Mouse (Mus musculus): ENCODE measurements around the gene Aktip. TPM values are rescaled to one million over a fixed set of nuclear protein-coding genes. Genes with fewer than 3 reads are reported as not detected.

Aktip gene
- total RNA-seq (2021): 10 to 100 TPM; 34.6 to 38.2 TPM
- long read RNA-seq, experiment 1, transcript Aktip-205 (10 exons, 2,079 nt): major isoform, 43 of 80 reads
- long read RNA-seq, experiment 1, transcript Aktip-201 (10 exons, 1,171 nt): minor isoform, 13 of 80 reads
- long read RNA-seq, experiment 1, partial matches to known transcripts: 0 of 80 reads
- long read RNA-seq, experiment 1, other reads (novel, unspliced or antisense): 22 of 80 reads
- long read RNA-seq, experiment 2, transcript Aktip-201 (10 exons, 1,171 nt): minor isoform, 19 of 67 reads
- long read RNA-seq, experiment 2, transcript Aktip-205 (10 exons, 2,079 nt): major isoform, 35 of 67 reads
- long read RNA-seq, experiment 2, partial matches to known transcripts: 0 of 67 reads
- long read RNA-seq, experiment 2, other reads (novel, unspliced or antisense): 10 of 67 reads

GRCm38 (mm10) chr8:91199876-91200275 is at the start of gene Aktip:
Aktip (minus strand) TSS chr8:91199976.
- no peak for DNase-seq

- DNase-seq: no peak
Measured at GRCm38 (mm10) chr8:91245821-91246454, 46.2 kb upstream of the Aktip start.

- no peak for DNase-seq
Measured at GRCm38 (mm10) chr8:91242721-91243120, 42.9 kb upstream of the Aktip start.

GRCm38 (mm10) chr8:91241873-91242519 is 42.2 kb upstream of the Aktip start:
- DNase-seq: no peak

GRCm38 (mm10) chr8:91241371-91241770 is 41.6 kb upstream of the Aktip start:
- no peak for DNase-seq

- no peak for DNase-seq
Measured at GRCm38 (mm10) chr8:91237191-91237590, 37.4 kb upstream of the Aktip start.

- DNase-seq: no peak
Measured at GRCm38 (mm10) chr8:91234097-91234496, 34.3 kb upstream of the Aktip start.

- DNase-seq: no peak
Measured at GRCm38 (mm10) chr8:91227421-91227841, 27.7 kb upstream of the Aktip start.

- DNase-seq: no peak
Measured at GRCm38 (mm10) chr8:91224227-91224626, 24.5 kb upstream of the Aktip start.

- no peak for DNase-seq
Measured at GRCm38 (mm10) chr8:91221841-91222240, 22.1 kb upstream of the Aktip start.

GRCm38 (mm10) chr8:91218271-91218670 is 18.5 kb upstream of the Aktip start:
- DNase-seq: no peak

- no peak for DNase-seq
Measured at GRCm38 (mm10) chr8:91217062-91217905, 17.5 kb upstream of the Aktip start.

- DNase-seq: no peak
Measured at GRCm38 (mm10) chr8:91214287-91214686, 14.5 kb upstream of the Aktip start.

GRCm38 (mm10) chr8:91212948-91213347 is 13.2 kb upstream of the Aktip start:
- DNase-seq: no peak

GRCm38 (mm10) chr8:91209658-91210057 is 9.9 kb upstream of the Aktip start:
- DNase-seq: no peak

GRCm38 (mm10) chr8:91207676-91208075 is 7.9 kb upstream of the Aktip start:
- DNase-seq: no peak

GRCm38 (mm10) chr8:91205897-91206296 is 6.1 kb upstream of the Aktip start:
- no peak for DNase-seq

- DNase-seq: no peak
Measured at GRCm38 (mm10) chr8:91201184-91201583, 1.4 kb upstream of the Aktip start.

GRCm38 (mm10) chr8:91198036-91198435 is 1.7 kb downstream of the Aktip start:
- no peak for DNase-seq

- no peak for DNase-seq
Measured at GRCm38 (mm10) chr8:91197233-91197632, 2.5 kb downstream of the Aktip start.

- DNase-seq: peak; percentile 35
Measured at GRCm38 (mm10) chr8:91196661-91197060, 3.1 kb downstream of the Aktip start.

GRCm38 (mm10) chr8:91194081-91194480 is 5.7 kb downstream of the Aktip start:
- DNase-seq: no peak
